Mouse (Mus musculus) embryo, embryonic 11.5 days (tissue): ENCODE measurements around the gene Vipr1.

Experiments
- DNase-seq: peaks from one replicate; pipeline ENCODE4 v3.0.0-alpha.2; 2012; ENCODE audit warnings: low read depth, low spot score

Gene Vipr1

GRCm38 (mm10) chr9:121677476-121677875, 35.0 kb downstream of the Vipr1 start:
- no peak for DNase-seq

DNA sequence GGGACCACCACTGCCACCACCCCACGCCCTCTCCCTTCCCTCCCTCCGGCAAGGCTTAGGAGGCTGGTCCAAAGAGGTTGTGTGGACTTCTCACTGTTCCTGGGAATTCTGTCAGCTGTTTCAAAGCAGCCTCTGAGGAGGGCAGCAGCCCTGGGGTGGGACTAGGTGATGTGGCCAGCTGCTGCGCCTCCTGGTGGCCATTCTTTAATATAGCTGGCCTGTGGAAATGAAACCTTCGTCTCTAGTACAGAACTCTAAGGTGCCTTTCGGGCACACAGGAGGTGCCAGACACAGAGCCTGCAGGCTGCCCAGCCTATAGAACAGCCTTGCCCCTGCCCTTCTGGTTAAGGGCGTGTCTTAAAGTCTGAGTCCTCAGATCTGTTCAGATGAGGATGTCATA, 37.0 kb downstream of the Vipr1 start:
- peak; percentile 43 for DNase-seq

GRCm38 (mm10) chr9:121681191-121681590, 38.7 kb downstream of the Vipr1 start:
- no peak for DNase-seq

GRCm38 (mm10) chr9:121682037-121682680, 39.6 kb downstream of the Vipr1 start:
- DNase-seq: no peak

DNA sequence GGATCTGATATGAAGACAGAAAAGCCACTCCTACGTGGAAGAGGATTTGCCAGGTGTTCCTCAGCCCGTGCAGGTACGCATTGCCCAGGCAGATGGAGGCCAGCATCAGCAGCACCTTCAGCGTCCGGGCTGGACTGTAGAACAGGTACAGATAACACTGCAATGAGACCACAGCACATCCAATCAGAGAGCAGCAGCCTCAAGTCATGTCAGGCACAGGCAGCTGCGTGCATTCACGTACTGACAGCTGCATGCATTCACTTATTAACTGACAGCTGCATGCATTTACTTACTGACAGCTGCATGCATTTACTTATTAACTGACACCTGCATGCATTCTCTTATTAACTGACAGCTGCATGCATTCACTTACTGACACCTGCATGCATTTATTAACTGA, 42.2 kb downstream of the Vipr1 start:
- no peak for DNase-seq

- no peak for DNase-seq
Observed at GRCm38 (mm10) chr9:121690200-121690651, 47.7 kb downstream of the Vipr1 start.

DNA sequence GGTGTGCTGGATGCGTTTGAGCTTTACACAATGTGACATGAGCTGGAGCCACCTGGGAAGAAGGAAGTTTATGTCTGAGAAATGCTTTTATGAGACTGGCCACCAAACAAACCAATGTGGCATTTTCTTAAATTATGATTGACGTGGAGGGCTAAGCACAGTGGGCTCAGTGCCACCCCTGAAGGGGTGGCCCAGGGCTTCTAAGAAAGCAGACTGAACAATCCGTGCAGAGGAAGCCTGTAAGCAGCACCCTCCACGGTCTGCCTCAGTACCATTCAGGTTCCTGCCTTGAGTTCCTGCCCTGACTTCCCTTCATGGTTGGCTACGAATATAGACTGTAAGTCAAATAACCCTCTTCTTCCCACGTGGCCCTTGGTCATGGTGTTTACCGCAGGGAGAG, 48.2 kb downstream of the Vipr1 start:
- no peak for DNase-seq

- DNase-seq: no peak
Observed at GRCm38 (mm10) chr9:121694736-121695135, 52.2 kb downstream of the Vipr1 start.

DNA sequence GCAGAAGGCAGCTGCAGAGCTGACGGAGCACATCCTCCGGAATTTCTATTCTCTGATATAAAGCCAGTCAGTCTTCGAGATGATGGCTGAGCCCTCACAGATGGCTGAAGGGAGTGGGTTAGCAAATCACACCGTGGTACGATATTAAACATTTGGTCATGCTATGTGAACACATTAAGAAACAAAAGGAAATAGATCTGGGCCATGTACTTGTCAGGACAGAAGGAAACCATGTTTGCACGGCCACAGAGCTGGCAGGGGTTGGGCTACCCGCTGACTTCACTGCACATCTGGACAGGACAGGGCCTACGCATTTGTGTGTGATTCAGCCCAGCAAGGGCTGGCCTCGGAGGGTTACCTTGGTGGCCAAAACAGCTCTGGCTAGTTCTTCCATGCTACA, 54.1 kb downstream of the Vipr1 start:
- DNase-seq: no peak

DNA sequence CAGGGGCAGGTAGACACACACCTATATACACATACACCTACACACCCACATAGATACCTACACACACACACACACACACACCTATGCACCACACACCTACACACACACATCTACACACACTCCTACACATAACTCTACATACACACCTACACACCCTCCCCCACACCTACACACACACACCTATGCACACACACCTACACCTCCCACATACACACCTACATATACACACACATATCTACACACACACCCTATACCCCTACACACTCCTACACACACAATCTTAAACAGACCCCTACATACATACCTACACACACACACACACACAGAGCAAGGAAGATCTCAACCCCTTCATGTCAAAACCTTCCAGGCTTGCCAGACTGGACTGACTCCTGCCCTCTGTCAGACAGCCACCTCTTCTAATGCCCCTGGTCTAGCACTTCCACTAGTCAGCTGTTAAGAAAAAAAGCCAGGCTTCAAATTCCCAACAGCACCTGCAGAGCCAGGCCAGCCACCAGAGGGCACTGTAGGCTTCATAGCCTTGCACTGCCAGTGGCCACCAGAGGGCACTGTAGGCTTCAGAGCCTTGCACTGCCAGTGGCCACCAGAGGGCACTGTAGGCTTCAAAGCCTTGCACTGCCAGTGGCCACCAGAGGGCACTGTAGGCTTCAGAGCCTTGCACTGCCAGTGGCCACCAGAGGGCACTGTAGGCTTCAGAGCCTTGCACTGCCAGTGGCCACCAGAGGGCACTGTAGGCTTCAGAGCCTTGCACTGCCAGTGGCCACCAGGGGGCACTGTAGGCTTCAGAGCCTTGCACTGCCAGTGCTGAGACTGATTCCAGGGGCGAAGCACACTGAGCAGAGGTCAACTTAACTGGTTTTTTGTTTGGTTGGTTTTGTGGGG, 54.9 kb downstream of the Vipr1 start:
- DNase-seq: no peak

DNA sequence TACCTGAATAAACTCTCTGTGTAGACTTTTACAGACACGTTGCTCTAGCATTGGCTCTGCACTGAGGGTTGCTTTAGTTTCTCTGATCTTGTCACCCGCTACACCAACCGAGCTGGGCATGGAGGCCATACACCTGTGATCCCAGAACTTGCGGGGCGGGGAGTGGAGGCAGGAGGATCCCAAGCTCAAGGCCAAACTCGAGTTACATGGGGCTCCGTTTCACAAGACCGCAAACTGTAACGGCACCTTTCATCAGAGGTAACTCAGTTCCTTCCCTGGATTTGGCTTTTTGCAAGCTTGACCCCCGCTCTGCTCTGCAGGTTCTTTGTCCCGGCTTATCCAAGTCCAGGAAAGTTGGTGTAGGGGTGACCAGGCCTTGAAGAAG, 61.7 kb downstream of the Vipr1 start:
- no peak for DNase-seq

DNA sequence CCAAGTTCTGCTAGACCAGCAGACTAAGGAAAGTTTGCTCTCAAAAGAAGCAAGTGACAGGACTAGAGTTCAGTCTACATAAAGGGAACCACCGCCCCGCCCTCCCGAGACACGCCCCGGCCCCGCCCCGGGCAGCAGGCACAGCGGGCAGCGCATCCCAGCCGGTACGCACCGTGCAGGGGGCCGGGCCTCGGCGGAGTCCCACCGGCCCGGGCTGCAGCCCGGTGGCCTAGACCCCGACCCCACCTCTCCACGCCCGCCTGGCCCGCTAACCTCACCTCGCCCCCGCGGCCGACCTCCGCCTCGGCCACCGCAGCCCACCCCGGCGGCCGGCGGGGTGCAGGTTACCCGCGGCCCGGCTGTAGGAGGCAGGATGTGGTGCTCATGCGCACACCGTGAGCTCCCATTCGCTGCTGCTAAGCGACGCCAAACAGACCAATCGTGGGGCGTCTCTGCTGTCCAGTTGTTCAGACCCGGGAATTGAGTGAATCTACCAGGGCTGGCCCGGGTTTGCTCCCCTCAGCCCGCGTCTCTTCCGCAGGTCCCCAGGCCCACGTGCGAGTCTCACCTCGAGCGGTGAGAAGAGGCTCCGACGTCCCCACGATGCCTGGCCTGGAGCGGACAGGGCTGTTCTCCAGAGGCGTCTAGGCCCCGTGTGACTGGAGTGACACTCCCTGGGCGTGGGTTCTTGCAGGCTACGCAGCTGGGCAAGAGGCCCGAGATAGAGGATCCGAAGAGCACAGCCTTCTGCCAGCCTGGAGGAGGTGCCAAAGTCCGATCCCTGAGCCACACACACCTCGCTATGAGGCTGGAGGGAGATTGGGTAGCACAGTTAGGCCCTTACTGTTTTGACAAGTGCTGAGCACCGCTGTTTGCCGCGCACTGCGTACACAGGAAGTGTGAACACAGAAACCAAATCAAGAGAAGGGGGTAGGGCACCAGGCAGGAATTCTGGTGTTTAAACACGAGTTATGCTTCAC, 62.4 kb downstream of the Vipr1 start, which contains the start of gene Sec22c:
Gene Sec22c, minus strand, starts transcription at position 845 of the 980 bp plus-strand sequence.
- DNase-seq: peak; percentile 85

DNA sequence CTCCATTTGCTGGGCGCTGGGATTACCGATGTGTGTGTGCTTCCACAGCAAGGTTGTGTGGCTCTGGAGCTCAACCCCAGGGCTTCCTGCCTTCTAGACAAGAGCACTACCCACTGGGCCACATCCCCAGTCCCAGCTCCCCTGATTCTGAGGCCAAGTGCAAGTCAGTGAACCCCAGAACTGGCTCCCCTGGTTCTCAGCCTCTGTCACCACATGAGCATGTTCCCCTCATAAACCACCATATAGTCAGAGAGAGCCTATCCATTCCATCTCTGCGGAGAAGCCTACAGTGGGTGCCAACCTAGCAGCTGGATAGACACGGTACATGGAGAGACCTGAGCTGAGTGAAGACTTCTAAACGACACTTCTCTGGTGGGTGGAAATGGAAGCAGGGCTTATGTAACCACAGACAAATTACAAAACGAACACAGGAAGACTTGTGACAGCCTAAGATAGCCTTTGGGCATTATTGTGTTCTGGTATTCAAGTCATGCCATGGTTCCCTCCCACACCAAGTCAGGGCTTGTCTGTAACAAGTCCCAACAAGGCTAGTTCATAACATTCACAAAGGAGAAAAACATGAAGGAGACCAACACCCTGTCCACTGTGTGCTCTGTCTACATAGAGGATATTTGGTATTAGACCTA, 63.6 kb downstream of the Vipr1 start:
- DNase-seq: no peak

DNA sequence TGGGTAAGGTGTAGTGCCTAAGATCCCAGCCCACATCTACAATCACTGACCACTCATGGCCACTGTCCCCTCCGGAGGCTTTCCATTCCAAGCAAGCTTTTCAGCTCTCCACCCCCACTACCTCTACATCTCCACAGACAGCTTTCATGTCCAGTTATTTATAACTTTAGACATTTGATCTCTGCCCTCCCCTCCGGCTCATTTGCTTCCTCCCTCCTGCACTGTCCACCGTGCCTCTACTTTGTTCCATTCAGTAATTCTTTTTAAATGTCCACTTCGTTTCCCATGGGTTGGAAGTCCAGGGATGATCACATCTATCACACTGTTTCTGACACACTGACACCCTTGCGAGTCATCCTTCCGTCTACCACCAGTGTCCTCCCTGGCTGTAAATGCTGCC, 65.3 kb downstream of the Vipr1 start:
- no peak for DNase-seq

GRCm38 (mm10) chr9:121708506-121709486, 66.3 kb downstream of the Vipr1 start:
- DNase-seq: no peak

GRCm38 (mm10) chr9:121709898-121710583, 67.5 kb downstream of the Vipr1 start, which contains the start of gene Ss18l2:
TSS of gene Ss18l2 (plus strand) at chr9:121710329.
- DNase-seq: peak; percentile 100

DNA sequence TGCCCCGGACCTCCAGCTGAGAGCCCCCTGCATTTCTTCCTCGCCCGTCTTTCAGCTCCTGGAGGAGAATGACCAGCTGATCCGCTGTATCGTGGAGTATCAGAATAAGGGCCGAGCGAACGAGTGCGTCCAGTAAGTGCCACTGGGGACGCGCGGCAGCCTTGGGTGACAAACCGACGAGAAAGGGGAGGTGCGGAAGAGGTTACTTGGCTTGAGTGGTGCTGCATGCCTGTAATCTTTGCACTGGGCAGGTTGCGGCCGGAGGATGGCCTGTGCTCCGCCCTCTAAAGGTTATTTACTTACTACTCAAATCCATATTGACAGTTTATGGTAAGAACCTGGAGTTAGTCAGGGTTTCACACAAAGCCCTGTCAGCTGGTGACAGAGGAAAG, 68.1 kb downstream of the Vipr1 start:
- no peak for DNase-seq

- no peak for DNase-seq
Observed at GRCm38 (mm10) chr9:121717048-121717447, 74.5 kb downstream of the Vipr1 start.

GRCm38 (mm10) chr9:121718070-121718705, 75.7 kb downstream of the Vipr1 start:
- DNase-seq: no peak
